Mouse (Mus musculus): Measurements from ENCODE around the gene Stxbp6.

GRCm38 (mm10) chr12:44896460-44896859, 178.0 kb downstream of the Stxbp6 start:
- TF ChIP-seq POLR2A (IDR thresholded peaks at IDR 0.05; ENCODE audit: control insufficient read depth, low read depth, low read length) (no peak), CTCF (IDR thresholded peaks at IDR 0.05; ENCODE audit: control insufficient read depth, insufficient read depth, insufficient replicate concordance, low read depth, low read length) (no peak)

All from testis, adult 2 months (tissue).